Mouse (Mus musculus) CH12.LX (cell line): ENCODE data around the gene Pdss2. TPM values are rescaled to one million over a fixed set of nuclear protein-coding genes. Genes with fewer than 3 reads are reported as not detected.

ENCODE experiments used
- DNase-seq: peaks from one replicate; pipeline ENCODE4 v3.0.0-alpha.2; 2013; ENCODE audit errors: extremely low read depth
- H3K27ac ChIP-seq: 2 replicates; pipeline ENCODE4 v1.5.1; 2012; ENCODE audit warnings: low read depth, mild to moderate bottlenecking, control low read depth, moderate library complexity; ENCODE audit not compliant: insufficient read depth
- H3K27me3 ChIP-seq: replicated peaks from 2 replicates; pipeline ENCODE3; 2012; ENCODE audit warnings: inconsistent platforms
- H3K36me3 ChIP-seq, 2 experiments: replicated peaks in 1 of 2; 2 replicates each; pipeline versions ENCODE3 to v1.6.1; 2012; ENCODE audit warnings: inconsistent platforms in 1 of 2, low read length in 1 of 2, mild to moderate bottlenecking in 1 of 2, mixed read lengths in 1 of 2, moderate library complexity in 1 of 2; ENCODE audit not compliant: control insufficient read depth in 1 of 2, insufficient read depth in 1 of 2
- H3K4me1 ChIP-seq, 2 experiments: 2 replicates each; pipeline ENCODE4 v1.6.1; 2012; ENCODE audit warnings: inconsistent platforms in 1 of 2, moderate library complexity in 1 of 2; ENCODE audit not compliant: insufficient read depth in 2 of 2, control insufficient read depth in 1 of 2
- H3K4me2 ChIP-seq: 2 replicates; pipeline ENCODE4 v1.6.1; 2012; ENCODE audit warnings: low read depth, mild to moderate bottlenecking, control low read depth; ENCODE audit not compliant: poor library complexity, insufficient read depth, severe bottlenecking
- H3K4me3 ChIP-seq, 3 experiments: fragments of 150-350 bp in 1 of 3; sonication (generic) in 1 of 3; replicated peaks in 1 of 3; 2 replicates each; pipeline versions ENCODE3 to v1.5.1; 2011 to 2012; ENCODE audit warnings: low read depth in 2 of 3, low read length in 2 of 3, mild to moderate bottlenecking in 2 of 3, moderate library complexity in 2 of 3, control low read depth in 1 of 3, improper control_type of control experiment in 1 of 3, inconsistent platforms in 1 of 3, mixed read lengths in 1 of 3; ENCODE audit not compliant: poor library complexity in 1 of 3
- H3K79me2 ChIP-seq: replicated peaks from 2 replicates; pipeline ENCODE4 v1.6.1; 2012; ENCODE audit warnings: mild to moderate bottlenecking, moderate library complexity; ENCODE audit not compliant: control insufficient read depth, poor library complexity, insufficient read depth, severe bottlenecking; ENCODE audit errors: extremely low read depth
- H3K9ac ChIP-seq: 2 replicates; pipeline ENCODE4 v1.6.1; 2012; ENCODE audit warnings: low read depth, mild to moderate bottlenecking, control low read depth, moderate library complexity; ENCODE audit not compliant: insufficient read depth
- H3K9me3 ChIP-seq: replicated peaks from 2 replicates; pipeline ENCODE3; 2012; ENCODE audit warnings: low read length, inconsistent platforms, mixed read lengths
- CHD1 ChIP-seq: IDR thresholded peaks from 2 replicates; pipeline ENCODE4 v1.6.1; 2012; ENCODE audit warnings: low read depth, low read length, improper control_type of control experiment, inconsistent platforms
- CHD2 ChIP-seq: IDR thresholded peaks from 2 replicates; pipeline ENCODE4 v1.6.1; 2011; ENCODE audit warnings: low read length, improper control_type of control experiment
- E2F4 ChIP-seq: IDR thresholded peaks from 2 replicates; pipeline ENCODE4 v1.6.1; 2011; ENCODE audit warnings: low read depth, low read length, improper control_type of control experiment; ENCODE audit not compliant: insufficient replicate concordance
- HCFC1 ChIP-seq: IDR thresholded peaks from 2 replicates; pipeline ENCODE4 v1.6.1; 2012; ENCODE audit warnings: low read depth, mild to moderate bottlenecking, inconsistent platforms, low read length, improper control_type of control experiment
- KAT2A ChIP-seq: IDR thresholded peaks from 2 replicates; pipeline ENCODE4 v1.6.1; 2012; ENCODE audit warnings: low read length, improper control_type of control experiment, inconsistent platforms; ENCODE audit not compliant: insufficient replicate concordance
- MXI1 ChIP-seq: IDR thresholded peaks from 2 replicates; pipeline ENCODE4 v1.6.1; 2011; ENCODE audit warnings: mild to moderate bottlenecking, low read depth, low read length, improper control_type of control experiment
- MYC ChIP-seq: IDR thresholded peaks from 2 replicates; pipeline ENCODE4 v1.6.1; 2011; ENCODE audit warnings: low read depth, mild to moderate bottlenecking, improper control_type of control experiment, low read length
- NELFE ChIP-seq: IDR thresholded peaks from 2 replicates; pipeline ENCODE4 v1.6.1; 2011; ENCODE audit warnings: low read depth, low read length, improper control_type of control experiment
- NRF1 ChIP-seq: IDR thresholded peaks from 2 replicates; pipeline ENCODE4 v1.6.1; 2014; ENCODE audit warnings: low read depth, mild to moderate bottlenecking, inconsistent platforms, low read length, improper control_type of control experiment, moderate library complexity
- POLR2AphosphoS2 ChIP-seq: IDR thresholded peaks from 2 replicates; pipeline ENCODE4 v1.6.1; 2011; ENCODE audit warnings: low read depth, low read length, improper control_type of control experiment
- RAD21 ChIP-seq: IDR thresholded peaks from 2 replicates; pipeline ENCODE4 v1.6.1; 2011; ENCODE audit warnings: low read depth, mild to moderate bottlenecking, low read length, improper control_type of control experiment, moderate library complexity
- SMC3 ChIP-seq: IDR thresholded peaks from 2 replicates; pipeline ENCODE4 v1.6.1; 2011; ENCODE audit warnings: low read depth, low read length, improper control_type of control experiment
- TCF12 ChIP-seq: IDR thresholded peaks from 2 replicates; pipeline ENCODE4 v1.6.1; 2014; ENCODE audit warnings: low read depth, mild to moderate bottlenecking, inconsistent platforms, low read length, improper control_type of control experiment
- UBTF ChIP-seq: IDR thresholded peaks from 2 replicates; pipeline ENCODE4 v1.6.1; 2012; ENCODE audit warnings: low read depth, mild to moderate bottlenecking, inconsistent platforms, low read length, improper control_type of control experiment, moderate library complexity
- ZC3H11A ChIP-seq: IDR thresholded peaks from 2 replicates; pipeline ENCODE4 v1.6.1; 2012; ENCODE audit warnings: low read depth, mild to moderate bottlenecking, inconsistent platforms, low read length, improper control_type of control experiment
- dilution Hi-C: fragments of 300-500 bp; cut with MboI; formaldehyde crosslinking; loops from 2 replicates; pipeline ENCODE4 v1.14.3; 2020; ENCODE audit warnings: low sequenced_read_pairs; ENCODE audit not compliant: extremely low pct_unique_long_range_greater_than_20kb, extremely low pct_ligation_motif_present
- in situ Hi-C: fragments of 300-500 bp; cut with MboI; formaldehyde crosslinking; loops from 3 replicates; pipeline ENCODE4 v1.14.3; 2019; ENCODE audit warnings: low sequenced_read_pairs, low pct_ligation_motif_present, low pct_unique_long_range_greater_than_20kb, mixed read lengths
- polyA plus RNA-seq: library from polyadenylated mRNA; unstranded; fragments of >175 nt; gene quantifications from 2 replicates; pipeline ENCODE4 v1.2.1, GENCODE M21; 2012; ENCODE audit warnings: low read depth; ENCODE audit not compliant: insufficient read length
- total RNA-seq, 2 experiments: library from RNA; depleted of rRNA; stranded (reverse); fragments of 300-350 nt in 1 of 2; fragments of >200 nt in 1 of 2; gene quantifications; 2 replicates each; pipeline ENCODE4 v1.2.3; 2012 to 2014

The Pdss2 gene
- total and polyA plus RNA-seq, 3 experiments, result 11.1 to 17.9 (median 14.3) TPM

GRCm38 (mm10) chr10:43173141-43173827 is 48.0 kb upstream of the Pdss2 start:
- dilution Hi-C loops, result no loop called here
- H3K79me2 ChIP-seq, result no peaks in the 10 kb centered on the region
- peak; percentile 3 for DNase-seq
- in situ Hi-C loops, result no loop called here
- H3K4me3 ChIP-seq, result peak overlapping the region in 2 of 3 experiments; percentile 51 to 60
- TF ChIP-seq KAT2A (no peak), UBTF (peak; percentile 61; the same call in 1 of the 2 replicates), NELFE (no peak)
- H3K4me1 ChIP-seq, result no peaks in the 10 kb centered on the region
- H3K36me3 ChIP-seq, result no peaks in the 10 kb centered on the region
- no peak overlapping the region for H3K27ac ChIP-seq
- peak overlapping the region; percentile 48 for H3K4me2 ChIP-seq
- peaks cover 6% of the 10 kb centered on the region for H3K9me3 ChIP-seq
- no peak overlapping the region for H3K9ac ChIP-seq
- no peaks in the 10 kb centered on the region for H3K27me3 ChIP-seq

- Histone ChIP-seq H3K4me1 (no peaks in the 10 kb centered on the region), H3K79me2 (no peaks in the 10 kb centered on the region), H3K36me3 (no peaks in the 10 kb centered on the region), H3K4me2 (peak overlapping the region; percentile 48), H3K4me3 (peak overlapping the region; percentile 24 to 58 (median 51)), H3K9ac (peak overlapping the region; percentile 24; the same call in 1 of the 2 replicates), H3K27me3 (no peaks in the 10 kb centered on the region), H3K27ac (no peak overlapping the region), H3K9me3 (peaks cover 6% of the 10 kb centered on the region)
- dilution Hi-C loops (no loop called here), in situ Hi-C loops (no loop called here)
- DNase-seq, result peak; percentile 6
- TF ChIP-seq NRF1, result no peak
These were observed 47.4 kb upstream of the Pdss2 start for GRCm38 (mm10) chr10:43173828-43174325.

- in situ Hi-C loops (no loop called here), dilution Hi-C loops (no loop called here)
- TF ChIP-seq SMC3 (no peak), RAD21 (no peak), MYC (no peak), KAT2A (no peak), TCF12 (no peak), POLR2AphosphoS2 (no peak), CHD1 (no peak), MXI1 (no peak), ZC3H11A (no peak), HCFC1 (no peak), E2F4 (no peak), CHD2 (no peak)
- Histone ChIP-seq H3K9me3 (peaks cover 6% of the 10 kb centered on the region), H3K4me2 (peak within 1 kb of the TSS; percentile 48), H3K4me3 (peak within 1 kb of the TSS; percentile 24 to 60 (median 51)), H3K27ac (no peak within 1 kb of the TSS), H3K27me3 (no peaks in the 10 kb centered on the region), H3K36me3 (no peaks in the 10 kb centered on the region), H3K9ac (peak within 1 kb of the TSS; percentile 24; the same call in 1 of the 2 replicates), H3K4me1 (no peaks in the 10 kb centered on the region), H3K79me2 (no peaks in the 10 kb centered on the region)
- DNase-seq, result peak; percentile 9
These were observed 46.7 kb upstream of the Pdss2 start, which contains the start of the genes Sobp and 9030612E09Rik for GRCm38 (mm10) chr10:43174326-43175155. Sobp (minus strand) TSS chr10:43174530. 9030612E09Rik (plus strand) TSS chr10:43174704.
